Mouse (Mus musculus): ENCODE results near the gene Zfp207. TPM values are rescaled to one million over a fixed set of nuclear protein-coding genes. Genes with fewer than 3 reads are reported as not detected.
"Not testable (repeated sequence)": the region's sequence is repeated elsewhere in the genome, so short reads cannot be mapped to it uniquely, and the experiment has no call there.

Zfp207 gene
- polyA plus RNA-seq, 1 experiment, result 66.8 TPM

DNA sequence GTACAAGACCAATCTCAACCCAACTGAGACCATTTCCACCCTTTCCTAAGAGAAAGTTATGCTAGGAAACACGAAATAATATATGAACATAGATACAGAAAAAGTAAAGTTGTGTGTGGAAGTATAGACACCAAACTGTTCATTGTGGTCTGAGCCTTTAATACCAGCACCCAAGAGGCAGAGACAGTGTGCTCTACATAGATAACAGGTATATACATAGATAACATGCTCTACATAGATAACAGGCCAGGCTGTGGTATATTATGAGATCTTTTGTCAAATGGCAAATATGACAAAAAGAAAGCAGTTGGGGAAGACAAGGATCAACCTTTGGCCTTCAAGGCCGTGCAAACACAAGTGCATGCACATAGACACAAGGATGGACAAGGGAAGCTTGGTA, 27.3 kb downstream of the Zfp207 start:
- no peak overlapping the region for H3K4me3 ChIP-seq (ENCODE audit: insufficient read depth, low read depth, low read length)
- peaks cover 16% of the 10 kb centered on the region for H3K36me3 ChIP-seq (ENCODE audit: control insufficient read depth, insufficient read depth, low read length)
- no peak overlapping the region for H3K27ac ChIP-seq (ENCODE audit: insufficient read depth, low read depth, low read length)
- no peaks in the 10 kb centered on the region for H3K27me3 ChIP-seq (replicated peaks; ENCODE audit: control insufficient read depth, insufficient read depth, low read length)
- no peak for TF ChIP-seq POLR2A (IDR thresholded peaks at IDR 0.05; ENCODE audit: low read depth, low read length)
- no peak for TF ChIP-seq CTCF (conservative IDR thresholded peaks at IDR 0.05; ENCODE audit: insufficient read depth, insufficient read length, low read depth, low read length)
- no peak for DNase-seq
- H3K4me1 ChIP-seq (ENCODE audit: control insufficient read depth, insufficient read depth, low read length), result no peaks in the 10 kb centered on the region
- 87% methylated on average over 2 of the region's 2 CpGs for WGBS

DNA sequence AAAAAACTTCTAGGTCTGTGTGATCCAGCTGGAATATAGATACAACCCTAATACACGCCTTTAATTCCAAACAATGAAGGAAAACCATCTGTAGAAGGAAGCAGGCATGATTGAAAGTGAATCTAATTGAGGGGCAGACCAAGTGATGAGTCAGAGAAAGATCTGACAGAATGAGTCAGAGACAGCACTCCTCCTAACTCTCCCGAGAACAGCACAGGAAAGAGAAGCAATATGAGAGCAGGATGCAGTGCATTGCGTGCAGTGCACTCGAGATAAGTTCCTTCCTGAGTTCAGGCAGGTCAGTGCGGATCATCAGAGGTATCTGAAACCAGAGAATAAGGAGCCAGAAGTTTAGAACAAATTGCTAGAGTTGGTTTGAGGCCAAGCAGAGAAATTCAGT, 34.0 kb downstream of the Zfp207 start:
- Histone ChIP-seq H3K36me3 (ENCODE audit: control insufficient read depth, insufficient read depth, low read length) (no peaks in the 10 kb centered on the region), H3K27me3 (replicated peaks; ENCODE audit: control insufficient read depth, insufficient read depth, low read length) (no peaks in the 10 kb centered on the region), H3K4me3 (ENCODE audit: insufficient read depth, low read depth, low read length) (no peak overlapping the region), H3K27ac (ENCODE audit: insufficient read depth, low read depth, low read length) (no peak overlapping the region), H3K4me1 (ENCODE audit: control insufficient read depth, insufficient read depth, low read length) (no peaks in the 10 kb centered on the region)
- no peak for DNase-seq
- TF ChIP-seq POLR2A (IDR thresholded peaks at IDR 0.05; ENCODE audit: low read depth, low read length) (no peak), CTCF (conservative IDR thresholded peaks at IDR 0.05; ENCODE audit: insufficient read depth, insufficient read length, low read depth, low read length) (no peak)
- WGBS, result 79% methylated on average over 5 of the region's 5 CpGs

DNA sequence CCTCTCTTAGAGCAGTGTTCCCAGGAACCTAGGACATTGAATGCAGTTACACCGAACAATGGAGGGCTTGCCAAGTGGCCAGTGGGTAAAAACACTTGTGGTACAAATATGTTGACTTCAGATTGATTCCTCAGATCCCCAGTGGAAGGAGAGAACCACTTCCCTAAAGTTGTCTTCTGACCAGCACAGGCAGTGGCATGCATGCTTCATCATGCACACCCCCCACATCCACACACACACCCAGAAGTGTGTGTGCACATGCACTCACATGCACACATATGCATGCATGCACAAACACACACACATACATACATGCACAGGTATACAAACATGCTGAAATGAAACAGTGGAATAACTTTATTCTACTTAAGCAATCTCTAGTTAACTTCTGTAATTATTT, 36.7 kb downstream of the Zfp207 start:
- TF ChIP-seq POLR2A (IDR thresholded peaks at IDR 0.05; ENCODE audit: low read depth, low read length), result no peak
- TF ChIP-seq CTCF (conservative IDR thresholded peaks at IDR 0.05; ENCODE audit: insufficient read depth, insufficient read length, low read depth, low read length), result no peak
- Histone ChIP-seq H3K27me3 (replicated peaks; ENCODE audit: control insufficient read depth, insufficient read depth, low read length) (no peaks in the 10 kb centered on the region), H3K27ac (ENCODE audit: insufficient read depth, low read depth, low read length) (no peak overlapping the region), H3K4me1 (ENCODE audit: control insufficient read depth, insufficient read depth, low read length) (no peaks in the 10 kb centered on the region), H3K4me3 (ENCODE audit: insufficient read depth, low read depth, low read length) (no peak overlapping the region), H3K36me3 (ENCODE audit: control insufficient read depth, insufficient read depth, low read length) (no peaks in the 10 kb centered on the region)
- 97% methylated on average over 1 of the region's 1 CpGs for WGBS
- no peak for DNase-seq

DNA sequence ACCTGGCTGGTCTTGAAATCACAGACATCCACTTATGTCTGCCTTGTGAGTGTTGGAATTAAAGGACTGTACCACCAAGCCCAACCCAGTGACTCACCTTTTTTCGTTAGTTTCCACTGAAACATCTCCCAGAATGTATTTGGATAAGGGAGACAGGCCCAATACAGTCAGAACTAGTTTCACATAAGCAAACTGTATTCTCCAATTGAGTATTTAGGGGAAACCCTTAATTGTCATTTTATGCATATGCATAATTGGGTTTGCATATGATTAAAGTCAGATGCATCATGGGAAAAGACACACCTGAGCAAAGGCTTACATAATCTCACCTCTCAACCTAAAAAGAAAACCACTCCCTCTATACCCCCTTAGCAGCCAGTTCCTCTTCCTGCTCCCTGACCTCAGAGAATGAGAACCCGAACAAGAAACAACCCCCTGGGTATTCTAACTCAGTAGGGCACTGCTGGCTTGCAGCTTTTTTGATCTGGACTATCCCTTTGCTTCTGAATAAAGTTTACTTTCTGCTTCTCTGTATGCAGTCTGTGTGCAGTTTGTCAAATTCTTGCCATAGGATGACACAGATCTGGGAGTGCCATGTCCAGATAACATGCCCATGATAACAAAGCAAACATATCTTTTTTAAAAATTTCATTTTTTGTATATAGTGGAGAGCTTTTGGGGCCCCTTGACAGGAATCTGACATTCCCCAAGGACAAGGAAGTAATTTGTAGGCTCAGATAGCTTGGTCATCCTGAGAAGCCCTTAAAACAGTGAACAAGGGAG, 37.3 kb downstream of the Zfp207 start:
- no peak for DNase-seq
- Histone ChIP-seq H3K4me1 (ENCODE audit: control insufficient read depth, insufficient read depth, low read length) (no peaks in the 10 kb centered on the region), H3K36me3 (ENCODE audit: control insufficient read depth, insufficient read depth, low read length) (no peaks in the 10 kb centered on the region), H3K27ac (ENCODE audit: insufficient read depth, low read depth, low read length) (no peak overlapping the region), H3K4me3 (ENCODE audit: insufficient read depth, low read depth, low read length) (no peak overlapping the region), H3K27me3 (replicated peaks; ENCODE audit: control insufficient read depth, insufficient read depth, low read length) (no peaks in the 10 kb centered on the region)
- no peak for TF ChIP-seq POLR2A (IDR thresholded peaks at IDR 0.05; ENCODE audit: low read depth, low read length)
- TF ChIP-seq CTCF (conservative IDR thresholded peaks at IDR 0.05; ENCODE audit: insufficient read depth, insufficient read length, low read depth, low read length), result no peak
- WGBS, result 74% methylated on average over 2 of the region's 2 CpGs

DNA sequence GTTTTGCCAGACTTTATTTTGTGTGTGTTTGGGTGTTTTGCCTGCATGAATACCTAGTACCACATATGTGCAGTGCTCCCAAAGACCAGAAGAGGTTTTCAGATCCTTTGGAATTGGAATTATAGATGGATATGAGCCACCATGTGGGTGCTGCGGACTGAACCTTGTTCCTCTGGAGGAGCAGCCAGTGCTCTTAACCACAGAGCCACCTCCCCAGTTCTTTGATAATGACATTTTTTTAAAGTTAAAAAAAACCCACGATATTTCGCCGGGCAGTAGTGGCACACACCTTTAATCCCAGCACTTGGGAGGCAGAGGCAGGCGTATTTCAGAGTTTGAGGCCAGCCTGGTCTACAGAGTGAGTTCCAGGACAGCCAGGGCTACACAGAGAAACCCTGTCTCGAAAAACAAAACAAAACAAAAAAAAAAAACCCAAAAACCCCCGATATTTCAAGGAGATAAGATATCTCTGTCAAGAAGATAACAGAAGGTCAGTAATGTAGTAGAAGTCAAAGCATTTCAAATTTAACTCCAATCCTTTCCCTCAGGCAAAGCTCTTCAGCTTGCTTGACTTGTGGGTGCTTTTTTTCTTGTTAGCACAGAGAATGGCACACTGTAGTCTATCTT, 38.5 kb downstream of the Zfp207 start:
- no peak overlapping the region for H3K4me3 ChIP-seq (ENCODE audit: insufficient read depth, low read depth, low read length)
- WGBS, result 84% methylated on average over 7 of the region's 7 CpGs
- no peaks in the 10 kb centered on the region for H3K36me3 ChIP-seq (ENCODE audit: control insufficient read depth, insufficient read depth, low read length)
- TF ChIP-seq POLR2A (IDR thresholded peaks at IDR 0.05; ENCODE audit: low read depth, low read length) (no peak), CTCF (conservative IDR thresholded peaks at IDR 0.05; ENCODE audit: insufficient read depth, insufficient read length, low read depth, low read length) (no peak)
- DNase-seq, result no peak
- H3K27ac ChIP-seq (ENCODE audit: insufficient read depth, low read depth, low read length), result no peak overlapping the region
- H3K27me3 ChIP-seq (replicated peaks; ENCODE audit: control insufficient read depth, insufficient read depth, low read length), result no peaks in the 10 kb centered on the region
- H3K4me1 ChIP-seq (ENCODE audit: control insufficient read depth, insufficient read depth, low read length), result no peaks in the 10 kb centered on the region

DNA sequence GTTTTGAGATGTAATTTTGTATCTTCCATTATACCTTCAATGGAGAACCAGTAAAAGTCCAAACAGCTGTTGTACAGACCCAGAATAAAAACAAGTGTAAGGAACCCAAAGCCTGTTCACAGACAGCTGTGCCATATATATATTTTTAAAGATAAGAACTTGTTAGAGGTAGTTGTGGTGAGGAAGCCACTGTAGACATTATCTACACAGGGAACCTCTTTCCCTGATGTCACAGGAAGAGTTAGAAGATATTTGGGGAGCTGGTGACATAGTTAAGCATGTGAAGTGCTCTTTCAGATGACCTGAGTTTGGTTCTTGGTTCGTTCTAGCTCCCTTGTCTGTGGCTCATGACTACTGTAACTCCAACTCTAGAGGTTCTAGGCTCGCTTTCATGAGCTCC, 41.6 kb downstream of the Zfp207 start:
- DNase-seq, result no peak
- H3K36me3 ChIP-seq (ENCODE audit: control insufficient read depth, insufficient read depth, low read length), result no peaks in the 10 kb centered on the region
- H3K27me3 ChIP-seq (replicated peaks; ENCODE audit: control insufficient read depth, insufficient read depth, low read length), result no peaks in the 10 kb centered on the region
- no peak overlapping the region for H3K27ac ChIP-seq (ENCODE audit: insufficient read depth, low read depth, low read length)
- TF ChIP-seq POLR2A (IDR thresholded peaks at IDR 0.05; ENCODE audit: low read depth, low read length) (no peak), CTCF (conservative IDR thresholded peaks at IDR 0.05; ENCODE audit: insufficient read depth, insufficient read length, low read depth, low read length) (no peak)
- WGBS, result 93% methylated on average over 2 of the region's 2 CpGs
- peaks cover 2% of the 10 kb centered on the region; the same call in 1 of the 2 replicates for H3K4me1 ChIP-seq (ENCODE audit: control insufficient read depth, insufficient read depth, low read length)
- no peak overlapping the region for H3K4me3 ChIP-seq (ENCODE audit: insufficient read depth, low read depth, low read length)

DNA sequence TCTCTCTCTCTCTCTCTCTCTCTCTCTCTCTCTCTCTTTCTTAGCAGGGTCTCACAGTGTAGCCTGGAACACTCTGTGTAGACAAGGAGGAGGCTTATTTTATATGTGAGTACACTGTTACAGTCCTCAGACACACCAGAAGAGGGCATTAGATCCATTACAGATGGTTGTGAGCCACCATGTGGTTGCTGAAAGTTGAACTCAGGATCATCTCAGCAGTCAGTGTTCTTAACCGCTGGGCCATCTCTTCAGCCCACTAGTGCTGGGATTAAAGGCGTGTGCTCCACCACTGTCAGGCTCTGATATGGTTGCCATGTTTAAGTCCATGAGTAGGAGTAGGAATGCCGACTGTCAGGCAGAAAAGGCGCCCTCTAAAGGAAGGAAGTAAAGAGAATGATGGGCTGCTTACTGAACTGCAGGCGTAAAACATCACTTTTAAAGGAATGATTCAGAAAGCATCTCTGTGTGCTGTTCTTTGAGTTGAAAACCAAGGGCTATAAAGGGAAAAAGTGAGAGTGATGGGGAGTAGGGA, 42.2 kb downstream of the Zfp207 start:
- TF ChIP-seq POLR2A (IDR thresholded peaks at IDR 0.05; ENCODE audit: low read depth, low read length), result no peak
- no peak for TF ChIP-seq CTCF (conservative IDR thresholded peaks at IDR 0.05; ENCODE audit: insufficient read depth, insufficient read length, low read depth, low read length)
- H3K27me3 ChIP-seq (replicated peaks; ENCODE audit: control insufficient read depth, insufficient read depth, low read length), result no peaks in the 10 kb centered on the region
- no peak for DNase-seq
- no peak overlapping the region for H3K27ac ChIP-seq (ENCODE audit: insufficient read depth, low read depth, low read length)
- no peak overlapping the region for H3K4me3 ChIP-seq (ENCODE audit: insufficient read depth, low read depth, low read length)
- H3K4me1 ChIP-seq (ENCODE audit: control insufficient read depth, insufficient read depth, low read length), result peaks cover 4% of the 10 kb centered on the region; the same call in 1 of the 2 replicates
- no peaks in the 10 kb centered on the region for H3K36me3 ChIP-seq (ENCODE audit: control insufficient read depth, insufficient read depth, low read length)
- WGBS, result 60% methylated on average over 5 of the region's 5 CpGs

DNA sequence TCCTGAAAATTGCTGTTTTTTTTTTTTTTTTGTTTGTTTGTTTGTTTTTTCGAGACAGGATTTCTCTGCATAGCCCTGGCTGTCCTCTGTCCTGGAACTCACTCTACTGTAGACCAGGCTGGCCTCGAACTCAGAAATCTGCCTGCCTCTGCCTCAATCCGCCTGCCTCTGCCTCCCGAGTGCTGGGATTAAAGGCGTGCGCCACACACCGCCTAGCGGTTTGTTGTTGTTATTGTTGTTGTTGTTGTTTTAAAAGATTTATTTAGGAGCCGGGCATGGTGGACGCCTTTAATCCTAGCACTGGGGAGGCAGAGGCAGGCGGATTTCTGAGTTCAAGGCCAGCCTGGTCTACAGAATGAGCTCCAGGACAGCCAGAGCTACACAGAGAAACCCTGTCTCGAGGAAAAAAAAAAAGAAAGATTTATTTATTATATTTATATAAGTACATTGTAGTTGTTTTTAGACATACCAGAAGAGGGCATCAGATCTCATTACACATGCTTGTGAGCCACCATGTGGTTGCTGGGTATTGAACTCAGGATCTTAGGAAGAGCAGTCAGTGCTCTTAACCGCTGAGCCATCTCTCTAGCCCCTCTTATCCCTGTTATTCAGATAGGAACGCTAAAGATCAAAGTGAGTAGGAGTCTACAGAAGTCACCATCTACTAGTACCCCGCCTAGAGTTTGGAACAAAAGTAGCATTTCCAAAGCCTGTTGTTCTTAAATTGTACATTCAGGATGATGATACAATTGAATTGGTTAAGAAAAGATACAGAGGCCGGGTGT, 43.1 kb downstream of the Zfp207 start:
- not testable (repeated sequence) for H3K27ac ChIP-seq (ENCODE audit: insufficient read depth, low read depth, low read length); H3K4me3 ChIP-seq (ENCODE audit: insufficient read depth, low read depth, low read length); H3K36me3 ChIP-seq (ENCODE audit: control insufficient read depth, insufficient read depth, low read length); H3K27me3 ChIP-seq (replicated peaks; ENCODE audit: control insufficient read depth, insufficient read depth, low read length); DNase-seq; H3K4me1 ChIP-seq (ENCODE audit: control insufficient read depth, insufficient read depth, low read length)
- WGBS, result 79% methylated on average over 16 of the region's 16 CpGs
